Mouse (Mus musculus) neural tube, embryonic 11.5 days (tissue): ENCODE data around the gene Zfp941. TPM values are rescaled to one million over a fixed set of nuclear protein-coding genes. Genes with fewer than 3 reads are reported as not detected.

ENCODE experiments used
- ATAC-seq: fragments of 200-750 bp; cut with Nextera tagmentation; 2 replicates; pipeline ENCODE4 v1.8.0; 2017; ENCODE audit warnings: moderate number of reproducible peaks, mild to moderate bottlenecking, moderate TSS enrichment, moderate library complexity; ENCODE audit not compliant: insufficient read depth, low FRiP score, low TSS enrichment
- DNase-seq: peaks from one replicate; pipeline ENCODE4 v3.0.0-alpha.2; 2015; ENCODE audit warnings: low spot score
- H3K27ac ChIP-seq: fragments of 300-500 bp; sonication (generic); 2 replicates; pipeline ENCODE4 v1.5.1; 2014; ENCODE audit warnings: low read depth, mild to moderate bottlenecking, low read length
- H3K27me3 ChIP-seq: fragments of 300-500 bp; sonication (generic); 2 replicates; pipeline ENCODE4 v1.6.1; 2014; ENCODE audit warnings: mild to moderate bottlenecking, low read length, mixed read lengths; ENCODE audit not compliant: control insufficient read depth, insufficient read depth
- H3K36me3 ChIP-seq: fragments of 300-500 bp; sonication (generic); 2 replicates; pipeline ENCODE4 v1.6.1; 2014; ENCODE audit warnings: mild to moderate bottlenecking, low read length, moderate library complexity, mixed read lengths; ENCODE audit not compliant: control insufficient read depth, insufficient read depth
- H3K4me1 ChIP-seq: fragments of 300-500 bp; sonication (generic); 2 replicates; pipeline ENCODE4 v1.6.1; 2014; ENCODE audit warnings: low read length, mixed read lengths; ENCODE audit not compliant: control insufficient read depth, insufficient read depth
- H3K4me2 ChIP-seq: fragments of 300-500 bp; sonication (generic); 2 replicates; pipeline ENCODE4 v1.6.1; 2014; ENCODE audit warnings: low read depth, mild to moderate bottlenecking, moderate library complexity
- H3K4me3 ChIP-seq: fragments of 300-500 bp; sonication (generic); 2 replicates; pipeline ENCODE4 v1.5.1; 2014; ENCODE audit warnings: low read depth, low read length
- H3K9ac ChIP-seq: fragments of 300-500 bp; sonication (generic); 2 replicates; pipeline ENCODE4 v1.6.1; 2014; ENCODE audit warnings: mild to moderate bottlenecking, low read length
- H3K9me3 ChIP-seq: fragments of 300-500 bp; sonication (generic); 2 replicates; pipeline ENCODE4 v1.6.1; 2016; ENCODE audit warnings: low read length; ENCODE audit not compliant: control insufficient read depth
- WGBS: fragments of 180-500 bp; shearing (Covaris S2); extraction: QIAGEN DNeasy Blood & Tissue Kit; methylation state at CpG from one replicate; pipeline ENCODE4 v1.1.7; 2014; 5-methylcytosine and 5-hydroxymethylcytosine counted together
- polyA plus RNA-seq: library from polyadenylated mRNA; unstranded; fragments of >200 nt; fragmentation: Nextera tagmentation; extraction: Ambion mirVana; gene quantifications from 2 replicates; pipeline ENCODE4 v1.2.1, GENCODE M21; 2014

Zfp941 gene
- polyA plus RNA-seq, 1 experiment from 2014 or later = 7.7 TPM

DNA sequence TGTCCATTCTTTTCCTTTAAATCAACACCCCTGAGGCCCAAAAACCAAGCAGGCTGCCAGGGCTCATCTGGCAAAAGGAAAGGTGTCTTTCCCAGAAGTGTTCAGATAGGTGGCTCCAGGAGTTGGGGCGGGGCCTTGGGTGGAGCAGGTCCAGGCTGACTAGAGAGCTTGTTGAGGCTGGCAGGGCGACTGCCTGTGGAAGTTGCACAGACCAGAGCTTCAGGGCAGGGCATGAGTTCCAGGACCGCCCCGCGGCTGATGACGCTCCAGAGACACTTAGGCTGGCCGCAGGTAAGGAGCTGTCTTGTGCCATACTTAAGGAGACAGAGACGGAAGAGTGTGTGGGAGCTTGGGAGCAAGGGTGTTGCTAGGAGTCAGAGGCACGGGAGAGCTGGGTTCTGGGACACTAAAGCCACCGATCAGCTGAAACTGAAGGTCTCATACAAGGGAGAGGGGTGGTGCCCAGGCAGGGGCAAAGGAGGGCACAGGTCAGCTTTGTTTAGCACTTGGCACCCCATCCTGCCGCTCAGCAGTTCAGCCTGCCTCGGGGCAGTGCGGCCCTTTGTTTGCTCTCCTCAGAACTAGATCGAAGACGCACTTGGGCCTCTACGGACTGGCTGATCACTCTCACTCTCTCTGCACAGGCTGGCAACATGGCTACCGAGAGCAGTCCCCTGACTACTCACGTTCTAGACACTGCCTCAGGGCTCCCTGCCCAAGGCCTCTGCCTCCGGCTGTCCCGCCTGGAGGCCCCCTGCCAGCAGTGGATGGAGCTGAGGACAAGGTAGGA, 13.2 kb upstream of the Zfp941 start, which contains the start of gene Urah:
TSS of gene Urah (plus strand) at position 51 of the 790 bp plus-strand sequence.
- DNase-seq = no peak
- Histone ChIP-seq H3K27ac (no peak within 1 kb of the TSS), H3K36me3 (no peaks in the 10 kb centered on the region), H3K9me3 (no peaks in the 10 kb centered on the region), H3K27me3 (no peaks in the 10 kb centered on the region), H3K4me1 (no peaks in the 10 kb centered on the region), H3K4me2 (no peak within 1 kb of the TSS), H3K4me3 (no peak within 1 kb of the TSS), H3K9ac (no peak within 1 kb of the TSS)
- 43% methylated on average over 20 of the region's 20 CpGs for WGBS
- no peak for ATAC-seq

DNA sequence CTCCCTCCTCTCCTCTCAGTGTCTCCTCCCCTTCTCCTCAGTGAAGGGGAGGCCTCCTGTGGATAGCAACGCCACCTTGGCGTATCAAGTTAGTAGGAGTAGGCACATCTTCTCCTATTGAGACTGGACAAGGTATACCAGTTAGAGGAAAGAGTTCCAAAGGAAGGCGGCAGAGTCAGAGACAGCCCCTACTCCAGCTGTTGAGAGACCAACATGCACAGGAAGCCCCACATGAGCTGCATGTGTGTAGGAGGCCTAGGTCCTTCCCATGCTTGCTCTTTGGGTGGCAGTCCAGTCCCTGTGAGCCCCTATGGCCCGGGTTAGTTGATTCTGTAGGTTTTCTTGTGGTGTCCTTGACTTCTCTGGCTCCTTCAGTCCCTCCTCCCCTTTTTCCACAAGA, 11.4 kb upstream of the Zfp941 start:
- DNase-seq = no peak
- no peak overlapping the region for H3K4me3 ChIP-seq
- H3K9ac ChIP-seq = no peak overlapping the region
- H3K36me3 ChIP-seq = no peaks in the 10 kb centered on the region
- H3K9me3 ChIP-seq = no peaks in the 10 kb centered on the region
- no peak overlapping the region for H3K4me2 ChIP-seq
- no peaks in the 10 kb centered on the region for H3K27me3 ChIP-seq
- no peaks in the 10 kb centered on the region for H3K4me1 ChIP-seq
- H3K27ac ChIP-seq = no peak overlapping the region
- ATAC-seq = no peak
- WGBS = 87% methylated on average over 4 of the region's 4 CpGs

DNA sequence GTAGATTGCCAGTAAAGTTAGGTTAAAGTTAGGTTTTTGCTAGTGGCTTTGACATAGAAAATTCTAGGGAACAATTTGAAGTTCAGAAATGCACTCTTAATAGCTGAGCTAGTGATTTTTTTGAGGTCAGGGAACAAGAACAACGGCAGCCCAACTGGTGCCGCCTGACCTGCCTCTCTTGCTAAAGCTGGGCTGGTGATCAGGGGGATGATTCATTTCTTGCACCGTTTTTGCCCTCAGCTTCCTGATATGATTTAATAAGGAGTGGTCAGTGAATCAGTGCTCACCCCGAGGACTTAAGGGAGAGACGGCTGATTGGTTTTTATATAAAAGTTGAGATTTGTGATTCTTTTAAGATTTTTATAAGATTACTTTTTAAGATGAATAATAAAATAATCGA, 9.5 kb upstream of the Zfp941 start:
- DNase-seq (no peak), ATAC-seq (no peak)
- no peak overlapping the region for H3K4me2 ChIP-seq
- WGBS = 75% methylated on average over 6 of the region's 6 CpGs
- H3K36me3 ChIP-seq = no peaks in the 10 kb centered on the region
- H3K4me3 ChIP-seq = no peak overlapping the region
- H3K27ac ChIP-seq = no peak overlapping the region
- H3K4me1 ChIP-seq = no peaks in the 10 kb centered on the region
- no peak overlapping the region for H3K9ac ChIP-seq
- H3K9me3 ChIP-seq = no peaks in the 10 kb centered on the region
- H3K27me3 ChIP-seq = no peaks in the 10 kb centered on the region

- 50% methylated on average over 8 of the region's 8 CpGs for WGBS
Measured at GRCm38 (mm10) chr7:140828171-140828881, 6.3 kb upstream of the Zfp941 start.

GRCm38 (mm10) chr7:140822731-140823130, 753 bp upstream of the Zfp941 start:
- Histone ChIP-seq H3K9me3 (no peaks in the 10 kb centered on the region), H3K27me3 (no peaks in the 10 kb centered on the region), H3K4me1 (no peaks in the 10 kb centered on the region), H3K36me3 (no peaks in the 10 kb centered on the region), H3K4me3 (no peak overlapping the region), H3K9ac (no peak overlapping the region), H3K27ac (no peak overlapping the region), H3K4me2 (no peak overlapping the region)
- no peak for DNase-seq
- WGBS = 95% methylated on average over 4 of the region's 4 CpGs
- ATAC-seq = no peak

More at GRCm38 (mm10) chr7:140828171-140828881, 6.3 kb upstream of the Zfp941 start:
- H3K27me3 ChIP-seq = no peaks in the 10 kb centered on the region
- no peak for ATAC-seq
- H3K36me3 ChIP-seq = no peaks in the 10 kb centered on the region
- H3K4me1 ChIP-seq = no peaks in the 10 kb centered on the region
- no peak overlapping the region for H3K9ac ChIP-seq
- H3K9me3 ChIP-seq = no peaks in the 10 kb centered on the region
- DNase-seq = peak; percentile 20
- no peak overlapping the region for H3K4me3 ChIP-seq
- H3K4me2 ChIP-seq = no peak overlapping the region
- no peak overlapping the region for H3K27ac ChIP-seq

- Histone ChIP-seq H3K9ac (no peak overlapping the region), H3K4me3 (peak overlapping the region; percentile 53), H3K27ac (no peak overlapping the region), H3K4me1 (no peaks in the 10 kb centered on the region), H3K9me3 (no peaks in the 10 kb centered on the region), H3K27me3 (no peaks in the 10 kb centered on the region), H3K4me2 (peak overlapping the region; percentile 73), H3K36me3 (no peaks in the 10 kb centered on the region)
- ATAC-seq = peak; percentile 13; the same call in 1 of the 2 replicates
- peak; percentile 12 for DNase-seq
- 49% methylated on average over 5 of the region's 5 CpGs for WGBS
Measured at GRCm38 (mm10) chr7:140821305-140821652, 699 bp downstream of the Zfp941 start.

DNA sequence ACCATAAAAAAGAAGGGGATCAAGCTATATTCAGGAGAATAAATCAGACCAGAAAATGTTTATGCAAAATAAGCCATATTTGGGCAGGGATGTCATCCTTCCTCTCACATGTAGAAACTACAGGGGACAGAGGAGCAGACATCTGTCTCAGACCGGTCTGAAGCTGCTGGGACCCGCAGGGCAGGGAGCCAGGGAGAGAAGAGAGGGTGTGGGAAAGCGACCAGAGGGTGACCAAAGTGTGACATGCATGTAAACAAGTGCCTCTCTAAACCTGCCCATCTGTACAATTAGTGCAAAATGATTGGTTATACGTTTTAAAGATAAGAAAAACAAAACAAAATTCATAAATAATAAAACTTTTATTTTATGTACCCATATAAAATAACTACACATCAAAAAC, 1.8 kb downstream of the Zfp941 start:
- WGBS = 86% methylated on average over 4 of the region's 4 CpGs

DNA sequence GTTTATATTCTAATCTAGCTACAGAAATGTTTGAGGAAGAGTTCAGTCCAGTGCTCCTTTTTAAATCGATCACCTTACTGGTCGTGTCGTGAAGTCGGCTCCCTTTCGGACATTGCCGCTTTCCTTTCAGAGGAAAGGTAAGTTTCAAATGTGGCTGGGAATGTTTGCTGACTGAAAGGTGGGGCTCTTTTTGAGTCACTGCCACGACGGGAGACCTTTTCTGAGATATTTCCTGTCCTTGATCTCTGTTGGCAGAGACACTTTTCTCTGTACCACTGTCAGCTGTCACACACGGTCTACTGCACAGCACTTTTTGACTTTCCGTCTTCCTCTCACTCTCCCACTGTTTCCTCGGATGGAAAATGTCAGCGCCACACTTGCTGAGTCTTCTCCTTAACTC, 9.1 kb downstream of the Zfp941 start:
- H3K27ac ChIP-seq = no peak overlapping the region
- H3K9ac ChIP-seq = no peak overlapping the region
- H3K36me3 ChIP-seq = no peaks in the 10 kb centered on the region
- H3K4me2 ChIP-seq = no peak overlapping the region
- no peak for DNase-seq
- H3K9me3 ChIP-seq = no peaks in the 10 kb centered on the region
- no peak overlapping the region for H3K4me3 ChIP-seq
- H3K4me1 ChIP-seq = no peaks in the 10 kb centered on the region
- H3K27me3 ChIP-seq = no peaks in the 10 kb centered on the region
- ATAC-seq = no peak
- 91% methylated on average over 12 of the region's 12 CpGs for WGBS

More for the DNA sequence above, 1.8 kb downstream of the Zfp941 start:
- DNase-seq (no peak), ATAC-seq (no peak)
- no peak overlapping the region for H3K9ac ChIP-seq
- H3K27me3 ChIP-seq = no peaks in the 10 kb centered on the region
- no peaks in the 10 kb centered on the region for H3K4me1 ChIP-seq
- H3K9me3 ChIP-seq = no peaks in the 10 kb centered on the region
- H3K4me3 ChIP-seq = no peak overlapping the region
- no peaks in the 10 kb centered on the region for H3K36me3 ChIP-seq
- no peak overlapping the region for H3K4me2 ChIP-seq
- no peak overlapping the region for H3K27ac ChIP-seq

DNA sequence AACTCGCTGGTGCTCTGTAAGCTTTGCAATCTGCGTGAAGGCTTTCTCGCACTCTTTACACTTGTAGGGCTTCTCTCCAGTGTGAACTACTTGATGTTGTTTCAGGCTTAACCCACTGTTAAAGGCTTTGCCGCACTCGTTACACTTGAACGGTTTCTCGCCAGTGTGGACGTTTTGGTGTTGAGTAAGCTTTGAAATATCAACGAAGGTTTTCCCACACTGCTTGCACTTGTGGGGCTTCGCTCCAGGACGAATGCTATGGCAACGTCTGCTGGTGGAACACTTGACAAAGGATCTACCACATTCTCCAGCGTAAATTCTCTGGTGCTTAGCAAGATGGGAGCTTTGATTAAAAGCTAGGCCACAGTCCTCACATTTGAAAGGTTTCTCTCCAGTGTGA, 10.3 kb downstream of the Zfp941 start:
- no peak overlapping the region for H3K9ac ChIP-seq
- DNase-seq (no peak), ATAC-seq (no peak)
- no peak overlapping the region for H3K4me3 ChIP-seq
- H3K9me3 ChIP-seq = no peaks in the 10 kb centered on the region
- no peaks in the 10 kb centered on the region for H3K4me1 ChIP-seq
- no peaks in the 10 kb centered on the region for H3K36me3 ChIP-seq
- no peak overlapping the region for H3K4me2 ChIP-seq
- WGBS = 90% methylated on average over 13 of the region's 13 CpGs
- no peaks in the 10 kb centered on the region for H3K27me3 ChIP-seq
- H3K27ac ChIP-seq = no peak overlapping the region
